ENCODE assay signal across 25 mouse cellular contexts in the genomic region with DNA sequence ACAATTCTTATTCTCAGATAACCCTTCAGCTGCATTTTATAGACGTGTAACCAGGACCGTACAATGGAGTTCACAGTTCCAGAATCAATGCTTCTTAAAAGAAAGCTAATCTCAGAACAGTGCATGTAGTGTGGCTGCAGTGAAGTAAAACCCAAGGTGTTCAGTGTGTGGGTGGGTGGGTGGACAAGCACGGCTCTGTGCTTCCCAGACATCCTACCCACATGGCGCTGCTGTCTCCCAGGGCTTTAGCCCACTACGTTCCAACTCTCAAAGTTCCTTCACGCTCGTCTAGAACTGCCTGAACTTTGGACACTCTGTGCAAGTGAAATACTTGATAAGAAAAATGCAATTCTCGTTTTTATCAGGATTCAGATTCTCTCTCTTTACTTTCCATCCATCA. TPM values are rescaled to one million over a fixed set of nuclear protein-coding genes. Genes with fewer than 3 reads are reported as not detected.
"Had no signal": no experiment of that assay in that cellular context is flagged by ENCODE, and none has a peak within 500 bp of the region (broad histone marks: within the 10 kb centered on the region; RNA-seq: fewer than 3 reads in every experiment).

Gene 9230112D13Rik, minus strand, starts transcription at position 101 of the 400 bp plus-strand sequence.

- DNase-seq: retina, postnatal 1 day; right cerebral cortex, adult 18-20 months; right cerebral cortex, postnatal 14 days; right cerebral cortex, postnatal 25 days; right cerebral cortex, postnatal 4 days; spleen, adult 18-20 months; thymus, adult 18-20 months; thymus, adult 2 months; thymus, postnatal 14 days; thymus, postnatal 25 days; thymus, postnatal 36 days; thymus, postnatal 4 days had no signal

- H3K36me3 ChIP-seq: neural tube, embryonic 12.5 days; neural tube, embryonic 13.5 days; neural tube, embryonic 15.5 days; stomach, embryonic 15.5 days had no signal

- H3K9me3 ChIP-seq: neural tube, embryonic 12.5 days; neural tube, embryonic 13.5 days; neural tube, embryonic 15.5 days; stomach, embryonic 15.5 days had no signal

- H3K9ac ChIP-seq: neural tube, embryonic 12.5 days; neural tube, embryonic 13.5 days; neural tube, embryonic 15.5 days; stomach, embryonic 15.5 days had no signal

- H3K4me2 ChIP-seq: neural tube, embryonic 12.5 days; neural tube, embryonic 13.5 days; neural tube, embryonic 15.5 days; stomach, embryonic 15.5 days had no signal

- H3K27me3 ChIP-seq: neural tube, embryonic 12.5 days; neural tube, embryonic 13.5 days; neural tube, embryonic 15.5 days; stomach, embryonic 15.5 days had no signal

- H3K27ac ChIP-seq: neural tube, embryonic 12.5 days; neural tube, embryonic 13.5 days; neural tube, embryonic 15.5 days; stomach, embryonic 15.5 days; stomach, postnatal 0 days had no signal

- H3K4me3 ChIP-seq: neural tube, embryonic 12.5 days; neural tube, embryonic 13.5 days; neural tube, embryonic 15.5 days; stomach, embryonic 15.5 days had no signal

- H3K4me1 ChIP-seq: neural tube, embryonic 12.5 days; neural tube, embryonic 13.5 days; neural tube, embryonic 15.5 days; stomach, embryonic 15.5 days had no signal

RNA-seq across cellular contexts. Expression of gene 9230112D13Rik, which starts in this region (rescaled TPM):
- total RNA-seq: neutrophil, adult 5-6 weeks had no signal
- polyA plus RNA-seq: neural tube, embryonic 11.5 days; neural tube, embryonic 12.5 days; neural tube, embryonic 13.5 days; neural tube, embryonic 14.5 days; neural tube, embryonic 15.5 days; small intestine, adult 2 months; spleen, adult 2 months; stomach, embryonic 14.5 days; stomach, embryonic 15.5 days; stomach, embryonic 16.5 days; stomach, postnatal 0 days; thymus, adult 2 months; thymus, postnatal 0 days had no signal
